Mouse (Mus musculus) cerebellum, postnatal 10 days (tissue): ENCODE measurements around the gene Cbwd1.

ENCODE experiments used
- DNase-seq, 2 experiments: peaks; one replicate each; pipeline ENCODE4 v3.0.0; 2021; ENCODE audit warnings: mixed read lengths in 2 of 2

Cbwd1 gene

DNA sequence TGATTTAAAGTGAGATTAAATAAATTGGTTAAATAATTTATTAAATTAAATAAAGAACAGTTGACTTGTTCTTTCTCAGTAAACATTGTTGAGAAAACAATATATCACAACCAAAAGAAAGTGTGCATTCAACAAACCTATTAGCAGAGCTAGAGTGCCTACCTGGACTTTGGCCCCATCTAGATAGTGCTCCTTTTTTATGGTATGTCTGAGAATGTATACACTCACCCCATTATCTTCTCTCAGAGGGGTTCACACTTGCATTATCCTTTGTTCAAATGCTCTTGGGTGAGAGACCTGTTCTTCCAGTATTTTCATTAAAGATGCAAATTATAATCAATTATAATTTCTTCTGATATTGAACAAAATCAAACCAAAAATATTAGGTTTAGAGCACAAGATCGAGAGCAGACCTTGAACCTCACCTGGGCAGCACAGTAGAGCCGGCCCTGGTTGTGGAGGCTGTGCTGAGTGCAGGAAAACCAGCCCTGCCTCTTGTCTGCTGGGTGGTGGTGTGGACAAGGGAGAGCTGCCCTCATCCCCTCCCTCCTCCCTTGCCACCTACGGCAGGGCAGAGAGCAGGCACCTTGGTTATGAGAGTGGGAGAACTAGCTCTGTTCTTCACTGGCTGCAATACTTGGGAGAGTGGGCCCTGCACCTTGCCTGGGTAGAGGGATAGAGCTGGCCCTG is 11.4 kb upstream of the Cbwd1 start:
- no peak for DNase-seq

DNA sequence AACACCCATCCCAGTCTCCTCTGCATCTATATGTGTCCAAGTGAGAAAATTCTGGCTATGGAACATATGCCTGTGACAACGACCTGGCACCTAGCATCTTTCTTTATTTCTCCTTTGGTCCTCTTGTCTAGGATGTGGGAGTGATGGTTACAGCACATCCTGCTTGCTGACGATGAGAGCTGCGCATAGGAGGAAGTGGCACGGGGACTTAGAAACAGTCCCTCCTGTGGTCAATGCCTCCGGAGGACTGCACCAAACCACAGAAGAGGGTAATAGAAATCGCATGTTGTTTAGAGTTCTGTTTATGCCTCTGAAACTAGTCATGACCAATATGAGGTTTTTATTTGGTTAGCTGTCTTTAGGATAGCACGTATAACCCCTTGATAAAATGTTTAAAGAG is 9.9 kb upstream of the Cbwd1 start:
- DNase-seq = no peak

DNA sequence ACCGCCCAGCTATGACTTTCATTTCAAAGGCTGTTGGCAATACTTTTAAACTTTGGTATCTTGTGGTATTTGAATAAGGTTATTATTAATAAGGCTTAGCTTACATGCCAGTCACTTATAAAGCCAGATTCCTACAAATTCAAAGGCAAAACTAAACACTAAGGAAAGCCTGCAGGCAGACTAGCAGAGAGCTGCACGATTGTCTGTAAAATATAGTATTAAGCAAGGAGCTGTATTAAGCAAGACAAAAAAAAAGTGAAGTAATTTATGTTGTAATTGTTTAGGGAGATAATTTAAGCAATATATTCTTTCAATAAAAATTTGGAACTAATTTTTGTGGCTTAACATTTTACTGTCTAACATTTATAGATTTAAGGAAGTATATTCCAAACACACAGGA is 5.5 kb upstream of the Cbwd1 start:
- DNase-seq = no peak

DNA sequence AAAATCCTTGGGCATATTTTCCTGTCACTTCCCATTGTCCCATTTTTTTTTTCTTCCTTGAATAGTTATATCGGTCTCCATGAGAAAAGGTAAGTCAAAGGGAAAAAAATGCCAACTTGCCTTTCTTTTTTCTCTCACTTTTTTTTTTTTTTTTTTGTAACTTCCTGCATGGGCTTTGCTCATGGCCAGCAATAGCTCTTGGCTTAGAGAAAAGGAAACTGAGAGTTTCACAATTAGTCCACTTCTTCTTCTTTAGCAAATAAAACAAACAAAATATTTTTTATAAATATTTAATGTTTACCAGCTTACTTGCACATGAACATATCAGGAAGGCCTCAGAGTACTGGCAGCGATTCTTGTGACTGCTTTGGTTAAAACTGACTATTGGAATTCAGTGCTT is 4.8 kb upstream of the Cbwd1 start:
- no peak for DNase-seq

DNA sequence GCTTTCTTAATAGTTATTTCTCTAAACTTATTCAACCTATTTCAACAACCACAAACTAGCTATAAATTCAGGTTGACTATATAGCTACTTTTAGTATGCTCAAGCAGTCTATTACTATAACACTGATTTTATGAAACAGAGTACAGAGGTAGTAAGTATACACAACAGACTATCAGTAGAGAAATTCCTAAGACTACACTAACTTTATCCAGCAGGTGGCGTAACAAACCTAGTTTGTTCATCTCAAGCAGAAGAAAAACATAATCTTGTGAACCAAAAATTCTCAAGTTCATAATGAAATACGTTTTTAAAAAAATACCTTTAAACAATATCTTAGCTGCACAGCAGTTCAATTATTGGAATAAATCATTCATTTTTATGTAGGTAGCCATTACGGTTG is 2.9 kb downstream of the Cbwd1 start:
- peak; percentile 46 to 78 for DNase-seq

DNA sequence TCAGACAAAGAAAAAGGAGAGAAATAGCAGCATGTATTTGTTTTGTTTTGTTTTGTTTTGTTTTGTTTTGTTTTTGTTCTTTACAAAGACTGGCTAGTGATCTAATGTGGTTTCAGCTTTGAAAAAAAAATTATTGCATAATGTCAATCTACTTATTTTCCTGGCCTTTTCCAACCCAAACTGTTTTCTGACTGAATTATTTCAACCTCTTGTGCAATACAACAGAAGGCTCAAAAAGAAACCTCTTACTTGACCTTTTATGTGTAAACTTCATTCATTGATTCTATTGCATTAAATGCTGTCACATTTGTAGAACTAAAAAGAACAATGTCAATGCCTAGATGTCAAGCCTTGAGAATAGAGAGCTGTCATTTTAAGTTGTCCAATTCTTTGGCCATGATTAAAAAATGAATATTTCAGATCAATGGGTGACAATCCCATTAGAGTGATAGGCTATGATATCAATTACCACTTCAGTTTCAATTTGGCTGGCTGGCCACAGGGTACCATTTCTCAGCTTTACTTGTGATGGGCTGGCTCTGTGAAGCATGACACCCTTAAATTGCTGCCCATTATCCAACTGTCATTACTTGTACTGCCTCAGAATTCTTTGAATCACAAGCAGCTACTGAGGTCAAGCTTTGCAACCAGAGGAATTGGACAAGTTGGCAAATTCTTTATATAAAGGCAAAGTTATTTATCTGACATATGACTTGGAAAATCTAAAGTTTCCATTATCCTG is 15.7 kb downstream of the Cbwd1 start:
- no peak for DNase-seq

DNA sequence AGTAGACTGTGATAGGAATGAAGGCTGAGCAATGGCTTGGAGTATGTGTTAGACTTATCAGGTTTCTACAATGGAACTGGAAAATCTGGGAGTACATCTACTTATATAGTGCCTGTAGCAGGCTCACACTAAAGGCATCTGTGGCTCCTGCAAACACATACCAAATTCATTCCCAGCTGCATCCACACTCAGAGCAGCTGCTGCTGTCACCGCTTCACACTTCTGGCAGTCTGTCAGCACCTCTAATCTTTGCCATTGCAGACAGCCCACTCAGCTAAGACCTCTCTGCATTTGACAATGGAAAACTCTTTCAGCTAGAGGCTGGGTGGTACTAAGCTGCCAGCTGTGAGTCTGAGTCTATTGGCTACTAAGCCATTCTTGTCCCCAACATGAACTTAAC is 24.3 kb downstream of the Cbwd1 start:
- peak in 1 of 2 experiments; percentile 4 for DNase-seq

DNA sequence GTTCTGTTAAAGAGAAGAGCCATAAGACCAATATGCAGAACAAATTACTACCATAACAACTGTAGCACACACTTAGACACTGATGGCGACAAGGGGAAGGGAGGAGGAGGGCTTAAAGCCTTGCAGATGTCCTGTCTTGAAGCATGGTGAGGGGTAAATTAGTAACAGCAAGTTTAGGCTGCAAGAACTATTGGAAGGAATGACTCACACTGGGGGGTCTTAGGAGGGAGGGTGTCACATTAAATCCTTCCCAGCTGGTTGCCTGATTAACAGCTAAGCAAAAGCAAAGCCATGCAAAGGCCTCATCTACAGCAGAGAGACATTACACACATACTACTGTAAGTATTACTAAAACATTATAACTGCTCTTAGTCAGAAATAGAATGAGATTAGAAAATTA is 32.4 kb downstream of the Cbwd1 start:
- no peak for DNase-seq

DNA sequence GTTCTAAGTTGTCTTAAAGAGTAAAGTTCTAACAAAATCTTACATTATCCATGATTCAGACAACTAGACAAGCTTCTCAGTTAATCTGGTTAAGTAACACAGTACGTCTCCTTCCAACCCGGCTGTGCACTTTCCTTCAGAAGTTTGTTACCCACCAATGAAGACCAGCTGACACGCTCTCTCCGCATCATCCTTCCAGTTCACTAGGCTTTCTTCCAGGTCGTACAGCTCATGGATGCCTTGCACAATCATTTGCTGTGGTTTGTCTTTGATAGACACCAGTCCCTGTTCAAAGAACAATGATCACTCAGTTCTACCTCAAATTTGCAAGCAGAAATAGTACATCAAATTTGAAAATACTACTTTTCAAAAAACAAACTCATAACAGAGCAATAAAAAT is 40.5 kb downstream of the Cbwd1 start:
- DNase-seq = no peak

DNA sequence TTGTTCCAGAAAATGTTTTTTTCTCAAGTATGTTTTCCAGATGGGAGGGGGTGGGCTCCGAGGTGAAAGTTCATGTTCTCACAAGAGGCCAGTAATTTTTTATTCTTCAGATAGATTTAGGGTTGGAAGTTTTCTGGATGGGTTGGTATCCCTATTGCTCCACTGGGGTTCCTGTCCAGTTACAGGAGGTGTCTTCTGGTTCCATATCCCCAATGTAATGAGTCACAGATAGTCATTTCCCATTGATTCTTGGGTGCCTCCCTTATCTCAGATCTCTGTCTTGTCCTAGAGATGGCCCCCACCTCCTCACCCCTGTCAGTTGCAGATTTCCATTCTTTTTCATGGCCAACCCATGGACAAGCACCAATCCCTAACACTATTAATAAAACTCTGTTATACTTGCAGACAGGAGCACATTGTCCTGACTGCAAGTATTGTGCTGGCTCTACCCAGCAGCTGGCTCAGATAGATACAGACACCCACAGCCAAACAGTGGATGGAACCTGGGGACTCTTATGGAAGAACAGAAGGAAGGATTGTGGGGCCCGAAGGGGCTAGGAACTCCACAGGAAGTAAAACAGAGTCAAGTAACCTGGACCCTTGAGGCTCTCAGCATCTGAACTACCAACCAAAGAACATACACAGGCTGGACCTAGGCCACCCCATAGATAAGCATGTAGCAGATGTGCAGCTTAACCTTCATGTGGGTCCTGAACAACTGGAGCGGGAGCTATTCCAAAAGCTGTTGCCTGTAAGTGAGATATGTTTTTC is 52.8 kb downstream of the Cbwd1 start:
- no peak for DNase-seq

DNA sequence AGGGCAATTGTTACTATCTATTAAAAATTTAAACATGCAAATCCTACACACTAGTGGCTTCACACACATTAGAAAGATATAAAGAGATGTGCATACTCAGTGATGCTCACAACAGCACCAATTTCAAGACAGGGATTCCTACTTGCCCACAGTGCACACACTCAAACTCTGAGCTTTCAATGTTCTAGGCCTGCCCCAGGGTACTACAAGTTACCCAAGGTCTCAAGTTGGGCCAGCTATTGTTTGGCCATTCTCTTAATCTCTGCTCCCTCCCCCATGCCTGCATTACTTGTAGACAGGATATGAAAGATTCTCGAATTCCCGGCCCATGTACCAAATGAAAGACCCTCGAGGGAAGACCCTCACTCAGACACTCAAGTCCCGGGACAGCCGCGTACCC is 53.8 kb downstream of the Cbwd1 start:
- no peak for DNase-seq

DNA sequence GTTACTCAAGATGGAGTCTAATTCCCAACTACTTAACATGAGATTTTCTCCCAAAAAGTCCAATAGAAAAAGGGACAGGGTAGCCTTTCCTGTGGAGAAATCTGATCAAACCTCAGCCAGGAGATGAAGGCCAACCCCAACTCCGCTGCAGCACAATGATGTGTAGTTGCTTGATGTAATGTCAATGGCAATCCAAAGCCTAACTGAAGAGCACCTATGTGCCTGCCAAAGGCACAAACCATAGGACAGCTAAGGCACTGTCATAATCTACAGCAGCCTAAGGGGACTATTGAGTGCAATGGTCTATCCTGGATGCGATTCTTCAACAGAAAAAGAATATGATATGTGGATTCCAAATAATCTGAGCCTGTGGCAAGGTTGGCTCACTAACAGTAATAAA is 58.6 kb downstream of the Cbwd1 start:
- no peak for DNase-seq

DNA sequence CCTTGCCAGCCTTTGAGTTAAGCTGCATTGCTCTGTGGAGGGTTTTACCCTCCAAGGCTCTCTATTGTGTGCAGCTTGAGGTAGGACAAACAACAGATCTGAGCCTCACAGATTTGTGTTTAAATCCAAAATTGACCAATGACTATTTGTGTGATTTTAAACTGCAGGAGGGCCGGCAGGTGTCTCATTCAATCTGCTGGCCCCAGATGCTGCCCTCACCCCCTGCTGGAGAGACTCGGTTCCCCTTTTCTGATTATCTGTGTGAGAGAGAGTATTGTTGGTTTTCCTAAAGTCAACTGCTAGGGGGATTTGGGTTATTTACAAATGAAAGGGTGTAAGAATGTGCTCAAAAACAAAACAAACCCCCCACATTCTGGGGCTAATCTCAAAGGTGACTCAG is 59.2 kb downstream of the Cbwd1 start:
- no peak for DNase-seq

DNA sequence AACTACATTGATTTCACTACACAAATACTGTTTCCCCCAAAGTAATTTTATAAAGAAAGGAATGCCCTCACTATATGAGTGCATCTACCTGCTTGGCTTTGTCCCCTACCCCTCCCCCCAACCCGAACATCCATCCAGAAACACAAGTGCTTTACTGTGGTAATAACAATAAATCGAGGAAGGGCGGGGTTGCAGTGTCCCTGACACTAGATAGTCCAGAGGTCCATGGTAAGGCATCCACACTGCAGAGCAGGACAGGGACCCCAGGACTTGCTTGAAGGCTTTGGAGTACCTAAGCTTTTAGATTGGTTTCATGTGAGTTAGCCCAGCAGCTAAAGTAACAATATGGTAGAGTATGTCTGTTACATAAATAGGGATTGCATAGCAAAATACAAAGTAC is 59.7 kb downstream of the Cbwd1 start:
- no peak for DNase-seq

DNA sequence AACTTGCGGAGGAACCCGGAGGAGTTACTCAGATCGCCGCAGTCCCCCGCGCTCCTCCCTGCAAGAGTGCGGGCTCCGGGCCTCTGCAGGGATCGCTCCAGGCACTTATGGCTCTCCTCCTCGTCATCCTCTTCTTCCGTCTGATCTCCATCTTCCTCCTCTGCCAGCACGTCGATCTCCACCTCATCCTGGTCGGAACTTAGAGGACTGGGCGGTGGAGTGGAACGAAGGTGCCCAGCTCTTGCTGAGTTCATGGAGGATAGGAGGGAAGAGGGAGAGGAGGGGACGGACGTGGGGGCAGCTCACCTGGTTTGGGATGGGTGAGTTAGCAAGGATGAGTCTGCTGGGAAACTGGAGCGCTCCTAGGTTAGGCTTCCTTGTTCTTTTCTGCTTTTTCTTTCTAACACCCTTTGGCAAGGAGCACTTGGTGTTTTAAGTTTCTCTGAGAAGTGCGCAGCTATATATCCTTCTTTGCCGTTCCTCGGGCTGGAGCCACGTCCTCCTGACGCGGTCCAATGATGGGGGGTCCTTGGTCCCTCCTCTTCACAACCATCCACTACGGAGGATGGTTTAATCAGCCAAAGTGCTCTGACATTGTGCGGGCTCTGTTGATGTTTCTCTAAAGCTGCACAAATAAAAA is 60.7 kb downstream of the Cbwd1 start, which contains the start of gene Foxd4:
Gene Foxd4, minus strand, starts transcription at position 617 of the 640 bp plus-strand sequence.
- peak in 1 of 2 experiments; percentile 9 for DNase-seq

DNA sequence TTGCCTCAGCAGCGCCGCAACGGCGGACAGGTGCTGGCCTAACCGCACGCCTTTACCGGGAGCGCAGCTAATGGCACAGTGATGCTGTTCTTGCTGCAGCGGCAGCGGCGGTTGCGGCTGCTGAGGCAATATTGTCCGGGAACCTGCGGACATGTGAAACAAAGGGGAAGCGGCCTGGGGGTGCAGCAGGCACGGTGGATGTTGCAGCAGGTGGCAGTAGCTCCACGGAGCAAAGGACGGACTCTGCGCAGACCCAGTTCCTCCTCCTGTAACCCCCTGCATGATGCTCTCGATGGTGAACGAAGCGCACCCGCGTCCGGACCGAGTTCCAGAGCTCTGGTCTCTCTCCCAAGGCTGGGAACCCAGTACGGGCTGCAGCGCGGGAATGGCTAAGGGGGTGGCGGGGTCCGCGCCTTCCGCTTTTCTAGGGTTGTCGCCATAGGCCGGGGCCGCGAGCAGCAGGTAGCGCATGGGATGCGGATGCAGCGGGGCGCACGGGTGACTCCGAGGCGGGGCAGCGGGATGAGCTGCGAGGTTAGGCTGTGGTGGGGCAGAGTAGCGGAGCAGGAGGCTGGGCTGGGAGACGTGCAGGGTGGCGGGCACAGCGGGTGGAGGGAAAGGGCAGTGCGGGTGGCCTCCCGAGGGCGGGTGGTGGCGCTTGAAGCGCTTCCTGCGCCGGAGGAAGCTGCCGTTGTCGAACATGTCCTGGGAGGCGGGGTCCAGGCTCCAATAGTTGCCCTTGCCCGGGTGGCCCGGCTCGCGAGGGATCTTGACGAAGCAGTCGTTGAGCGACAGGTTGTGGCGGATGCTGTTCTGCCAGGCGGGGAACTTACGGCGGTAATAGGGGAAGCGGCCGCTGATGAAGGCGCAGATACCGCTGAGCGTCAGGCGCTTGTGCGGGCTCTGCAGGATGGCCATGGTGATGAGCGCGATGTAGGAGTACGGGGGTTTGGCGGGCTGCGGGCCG is 61.5 kb downstream of the Cbwd1 start:
- peak; percentile 29 to 42 for DNase-seq

DNA sequence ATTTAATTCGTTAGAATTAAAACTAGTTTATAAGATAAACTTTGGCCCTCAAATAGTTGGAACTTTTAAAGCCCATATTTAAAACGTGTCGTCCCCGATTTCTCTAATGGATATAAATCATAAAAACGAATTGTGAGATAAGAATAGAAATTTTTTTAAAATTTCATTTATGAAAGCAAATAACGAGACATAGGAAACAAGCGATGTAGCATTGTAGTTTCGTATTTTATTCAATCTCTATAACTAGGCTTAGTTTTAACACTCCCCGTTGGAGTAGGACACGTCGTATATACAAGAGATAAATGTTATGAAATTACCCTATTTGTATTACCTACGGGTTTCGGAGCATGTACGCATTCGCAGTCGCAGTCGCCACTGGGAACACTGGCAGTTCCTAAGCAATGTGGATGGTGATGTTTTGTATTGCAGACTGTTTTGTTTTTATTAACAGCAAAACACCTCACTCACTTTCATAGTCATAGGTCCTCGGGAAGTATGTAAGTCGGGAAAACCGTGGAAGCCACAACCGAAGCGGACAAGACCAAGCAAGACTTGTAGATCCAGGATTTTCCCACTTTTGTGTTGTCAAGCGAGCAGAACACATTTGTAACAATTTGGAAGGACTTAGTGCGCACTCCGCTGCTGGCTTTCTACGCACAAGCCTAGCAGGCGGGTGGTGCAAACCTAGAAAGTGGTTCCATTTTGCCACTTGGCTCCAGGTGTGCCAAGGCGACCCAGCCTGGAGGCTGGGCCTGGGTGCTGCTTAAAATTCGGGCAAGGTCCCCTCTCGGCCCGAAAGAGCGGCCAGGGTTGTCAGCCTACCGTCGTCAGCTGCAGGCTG is 62.5 kb downstream of the Cbwd1 start:
- DNase-seq = peak in 1 of 2 experiments; percentile 50

DNA sequence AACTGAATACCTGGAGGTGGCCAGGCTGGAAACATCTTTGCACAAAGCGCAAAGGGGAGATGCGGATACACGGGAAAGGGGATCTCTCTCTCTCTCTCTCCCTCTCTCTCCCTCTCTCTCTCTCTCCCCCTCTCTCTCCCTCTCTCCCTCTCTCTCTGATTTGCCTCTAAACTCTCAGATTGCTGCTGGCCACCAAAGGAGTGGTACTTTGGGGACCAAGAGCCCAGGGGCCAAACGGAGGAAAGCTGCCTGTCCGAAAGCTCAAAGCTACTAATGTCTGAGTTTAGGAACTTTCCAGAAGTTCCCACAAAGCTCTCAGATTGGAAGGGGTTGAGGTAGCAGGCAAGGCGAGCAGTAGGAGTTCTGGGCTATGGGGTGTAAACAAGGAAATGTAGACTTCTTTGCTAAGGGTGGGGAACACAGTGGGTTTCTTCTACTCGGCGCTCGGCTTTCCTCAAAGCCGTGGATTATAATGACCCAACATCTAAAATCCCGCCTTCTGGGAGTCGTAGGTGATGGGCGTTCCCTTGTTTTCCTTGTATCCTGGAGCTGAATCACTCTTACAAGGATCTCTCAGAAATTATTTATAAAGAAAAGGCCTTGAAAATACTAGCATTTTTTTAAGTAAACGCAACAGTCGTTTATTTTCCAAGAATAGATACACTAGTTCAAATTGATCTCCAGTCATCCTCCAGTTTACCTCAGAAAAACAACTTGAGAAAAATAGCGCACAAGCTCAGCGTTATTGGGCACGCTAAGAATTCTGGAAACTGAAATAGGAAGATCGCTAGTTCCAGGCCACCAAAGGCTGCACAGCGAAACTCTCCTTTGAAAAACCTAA is 63.3 kb downstream of the Cbwd1 start:
- DNase-seq = peak in 1 of 2 experiments; percentile 38

DNA sequence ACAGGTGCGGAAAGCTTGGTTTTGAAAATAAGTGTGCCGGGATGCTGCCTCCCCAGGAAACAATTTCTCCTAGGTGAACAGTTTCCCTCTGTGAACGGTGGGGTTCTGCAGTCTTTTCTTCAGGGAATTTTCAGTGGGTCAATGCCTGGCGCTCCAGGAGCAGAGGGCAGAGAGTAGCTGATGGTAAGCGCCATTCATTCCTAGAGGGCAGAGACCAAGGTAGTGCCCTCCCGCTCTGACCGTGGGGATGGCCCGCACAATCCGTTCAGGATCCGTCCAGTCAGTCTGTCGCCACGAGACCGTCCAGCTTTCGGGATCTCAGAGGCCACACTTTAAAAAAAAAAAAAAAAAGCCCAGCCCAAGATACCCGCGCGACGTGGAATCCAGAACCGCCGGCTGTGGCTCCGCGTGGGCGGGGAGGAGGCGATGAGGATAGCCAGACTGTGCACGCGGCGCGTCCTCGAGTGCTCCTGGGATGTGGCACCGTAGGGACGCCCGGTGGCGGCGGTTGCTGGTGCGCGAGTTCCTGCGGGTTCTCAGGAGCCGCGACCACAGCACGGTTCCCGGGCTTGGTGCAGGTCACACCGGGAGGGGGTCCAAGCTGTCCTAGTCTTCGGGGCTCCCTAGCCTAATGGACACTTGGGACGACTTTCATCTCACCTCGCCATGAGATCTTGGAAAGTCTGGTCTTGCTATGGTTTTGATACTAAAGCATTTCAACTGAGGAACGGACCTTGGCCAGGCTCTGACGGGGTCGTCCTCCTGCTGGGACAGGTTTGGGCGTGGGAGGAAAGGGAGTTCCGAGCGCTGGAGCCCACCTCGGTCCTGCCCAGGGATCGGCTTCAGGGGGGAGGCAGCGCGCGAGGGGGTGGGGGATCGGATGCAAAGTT is 64.2 kb downstream of the Cbwd1 start:
- peak; percentile 32 to 33 for DNase-seq
